Mouse (Mus musculus): ENCODE measurements at regions not wholly inside any gene's neighbourhood (a gene's known extent, or its start where the extent isn't known, plus 50 kb on each side); places are given as distances from the start of the nearest gene placed in this dataset.
A peak's percentile ranks its signal among the peaks of the same experiment; 100 is the strongest.
"Not testable (repeated sequence)": the region's sequence is repeated elsewhere in the genome, so short reads cannot be mapped to it uniquely, and the experiment has no call there.

DNA sequence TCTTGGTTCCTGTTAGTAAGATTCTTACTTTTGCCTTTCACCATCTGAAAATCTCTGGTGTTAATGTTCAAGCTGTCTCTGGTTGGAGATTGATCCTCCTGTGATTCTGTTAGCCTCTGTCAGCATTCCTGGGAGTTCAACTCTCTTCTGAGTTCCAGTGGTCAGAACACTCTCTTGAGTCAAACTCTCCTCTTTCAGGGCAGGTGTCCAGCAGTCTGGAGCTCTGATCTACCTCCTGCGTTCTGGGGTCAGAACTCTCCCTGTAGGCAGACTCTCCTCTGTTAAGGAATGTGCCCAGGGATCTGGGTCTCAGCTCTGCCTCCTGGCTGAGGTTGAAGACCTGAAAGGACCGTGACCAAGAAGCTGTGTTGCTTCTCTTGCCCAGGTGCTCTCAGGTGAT, 581.3 kb downstream of the H2al1n start:
- not testable (repeated sequence) for DNase-seq

DNA sequence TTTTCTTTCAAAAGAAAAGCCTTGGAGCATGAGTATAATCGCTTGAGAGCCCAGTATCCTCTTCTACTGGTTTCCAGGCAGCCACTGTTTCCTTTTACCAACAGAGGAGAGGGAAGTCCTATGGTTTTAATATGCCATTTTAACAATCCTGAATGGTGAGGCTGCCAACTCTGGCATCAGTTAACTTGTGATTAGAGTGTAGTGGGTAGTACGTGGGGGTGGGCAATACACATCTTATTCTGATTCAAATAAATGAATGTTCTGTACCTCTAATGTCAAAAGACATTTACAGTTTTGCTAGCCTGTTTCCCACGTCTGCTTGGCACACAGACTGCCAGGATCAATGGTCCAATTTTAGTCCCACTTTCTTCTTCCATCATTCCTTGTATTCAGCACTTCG, 624.9 kb downstream of the H2al1n start:
- DNase-seq: no peak

DNA sequence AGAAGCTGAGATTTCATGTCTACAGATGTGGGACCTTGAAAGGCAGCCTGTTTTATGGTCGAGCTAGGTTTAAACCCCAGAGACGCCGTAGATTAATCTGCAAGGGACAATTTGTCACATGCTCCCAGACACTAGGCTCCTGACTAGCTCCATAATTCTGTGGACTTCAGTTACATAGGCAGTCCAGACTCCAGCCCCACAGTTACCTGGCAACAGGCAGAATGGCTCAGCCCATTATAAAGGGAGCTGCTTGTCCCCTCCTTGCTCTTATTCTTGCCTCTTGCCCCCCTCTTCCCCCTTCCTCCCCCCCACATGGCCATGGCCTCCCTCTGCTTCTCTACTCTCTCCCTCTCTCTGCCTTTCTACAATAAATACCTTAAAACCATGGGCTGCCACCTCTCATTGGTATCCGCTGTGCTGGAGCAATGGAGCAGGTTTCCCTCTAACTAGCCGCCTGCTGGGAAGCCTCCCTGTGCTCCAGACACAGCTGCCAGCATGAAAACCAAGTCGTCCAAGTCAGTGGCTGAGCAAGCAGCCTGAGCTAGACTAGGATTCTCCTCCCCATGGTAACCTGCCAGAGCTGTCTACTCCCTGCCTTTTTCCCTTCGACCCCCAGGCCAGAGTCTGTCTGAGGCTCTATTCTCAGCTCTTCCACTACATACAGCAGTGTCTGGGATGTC, 628.9 kb downstream of the H2al1n start:
- DNase-seq: peak; percentile 20

DNA sequence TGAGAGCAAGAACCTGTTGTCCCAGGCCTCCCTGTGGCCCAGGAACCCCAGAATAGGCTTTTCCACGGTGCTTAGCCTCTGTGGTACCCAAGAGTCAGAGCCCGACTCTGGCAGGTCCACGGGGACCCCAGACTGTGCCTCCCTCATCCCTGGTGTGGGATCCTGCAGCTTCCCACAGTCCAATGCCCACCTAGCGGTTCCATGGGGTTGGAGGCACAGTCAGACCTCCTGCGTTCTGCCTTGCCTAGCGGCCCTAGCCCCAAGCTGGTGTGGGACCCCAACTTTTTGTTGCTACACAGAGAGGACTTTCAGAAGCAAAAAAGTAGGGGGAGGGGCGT, 629.4 kb downstream of the H2al1n start:
- DNase-seq: no peak

DNA sequence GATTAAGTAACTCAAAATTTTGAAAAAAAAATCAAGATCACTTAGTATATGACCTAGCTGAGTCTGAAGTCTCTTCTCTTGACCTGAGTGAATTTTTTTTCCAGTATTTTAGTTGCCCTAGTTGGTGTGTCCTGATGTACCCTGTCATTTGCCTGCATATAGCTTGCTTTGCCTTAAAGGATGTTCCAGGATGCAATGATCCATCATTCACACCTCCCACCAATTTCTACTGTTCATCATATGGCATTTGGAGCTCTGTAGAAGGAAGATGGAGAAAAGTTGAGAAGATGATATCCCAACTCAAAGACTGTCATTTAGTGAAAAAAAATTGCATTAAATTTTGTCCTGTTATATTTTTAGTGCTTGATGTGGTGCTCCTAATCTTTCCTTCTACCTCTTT, 634.4 kb downstream of the H2al1n start:
- no peak for DNase-seq

DNA sequence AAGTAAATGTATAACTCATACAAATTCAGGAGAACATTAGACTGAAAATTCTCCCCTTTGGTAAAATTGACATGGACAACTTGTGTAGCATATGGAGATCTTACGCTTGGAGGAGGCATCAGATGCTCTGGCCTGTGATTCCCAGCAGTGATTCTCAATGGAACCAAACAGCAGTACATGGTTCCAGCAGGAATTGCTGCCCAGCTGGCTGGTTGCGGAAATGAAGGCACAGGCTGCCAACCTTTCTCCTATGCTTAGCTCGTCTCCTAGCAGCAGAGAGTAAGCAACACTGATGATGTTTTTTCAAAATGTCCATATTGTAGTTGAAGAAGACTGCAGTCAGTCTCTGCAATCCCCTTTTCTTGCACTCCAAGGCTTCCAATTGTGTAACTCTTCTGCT, 673.7 kb downstream of the H2al1n start:
- peak; percentile 4 for DNase-seq
